Mouse (Mus musculus) embryonic fibroblast, embryonic 13.5 days (primary cell): Measurements from ENCODE around the gene Rbm17.

Source experiments
- CTCF ChIP-seq: IDR thresholded peaks from 2 replicates; pipeline ENCODE4 v1.5.1; 2011; ENCODE audit warnings: mild to moderate bottlenecking, control low read depth, low read length, moderate library complexity, borderline replicate concordance; ENCODE audit not compliant: insufficient read depth
- POLR2A ChIP-seq: IDR thresholded peaks from 2 replicates; pipeline ENCODE4 v1.6.1; 2011; ENCODE audit warnings: low read depth, mild to moderate bottlenecking, control low read depth, low read length, moderate library complexity

DNA sequence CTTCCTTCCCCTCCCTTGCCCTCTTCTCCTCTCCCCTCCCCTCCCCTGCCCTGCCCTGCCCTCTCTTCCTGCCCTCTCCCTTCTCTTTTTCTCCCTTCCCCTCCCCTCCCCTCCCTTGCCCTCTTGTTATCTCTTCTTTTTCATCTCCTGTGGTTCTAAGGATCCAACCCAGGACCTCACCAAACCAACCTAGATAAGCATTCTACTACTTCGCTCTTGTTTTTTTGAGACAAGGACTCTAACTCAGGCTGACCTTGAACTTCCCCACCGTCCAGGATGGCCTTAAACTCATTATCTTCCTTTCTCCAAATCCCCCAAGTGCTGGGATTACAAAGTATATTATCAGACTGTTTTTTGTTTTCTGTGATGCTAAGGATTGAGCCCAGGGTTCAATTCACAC is 48.8 kb upstream of the Rbm17 start:
- TF ChIP-seq CTCF: no peak
- no peak for TF ChIP-seq POLR2A
